In the genomic region with DNA sequence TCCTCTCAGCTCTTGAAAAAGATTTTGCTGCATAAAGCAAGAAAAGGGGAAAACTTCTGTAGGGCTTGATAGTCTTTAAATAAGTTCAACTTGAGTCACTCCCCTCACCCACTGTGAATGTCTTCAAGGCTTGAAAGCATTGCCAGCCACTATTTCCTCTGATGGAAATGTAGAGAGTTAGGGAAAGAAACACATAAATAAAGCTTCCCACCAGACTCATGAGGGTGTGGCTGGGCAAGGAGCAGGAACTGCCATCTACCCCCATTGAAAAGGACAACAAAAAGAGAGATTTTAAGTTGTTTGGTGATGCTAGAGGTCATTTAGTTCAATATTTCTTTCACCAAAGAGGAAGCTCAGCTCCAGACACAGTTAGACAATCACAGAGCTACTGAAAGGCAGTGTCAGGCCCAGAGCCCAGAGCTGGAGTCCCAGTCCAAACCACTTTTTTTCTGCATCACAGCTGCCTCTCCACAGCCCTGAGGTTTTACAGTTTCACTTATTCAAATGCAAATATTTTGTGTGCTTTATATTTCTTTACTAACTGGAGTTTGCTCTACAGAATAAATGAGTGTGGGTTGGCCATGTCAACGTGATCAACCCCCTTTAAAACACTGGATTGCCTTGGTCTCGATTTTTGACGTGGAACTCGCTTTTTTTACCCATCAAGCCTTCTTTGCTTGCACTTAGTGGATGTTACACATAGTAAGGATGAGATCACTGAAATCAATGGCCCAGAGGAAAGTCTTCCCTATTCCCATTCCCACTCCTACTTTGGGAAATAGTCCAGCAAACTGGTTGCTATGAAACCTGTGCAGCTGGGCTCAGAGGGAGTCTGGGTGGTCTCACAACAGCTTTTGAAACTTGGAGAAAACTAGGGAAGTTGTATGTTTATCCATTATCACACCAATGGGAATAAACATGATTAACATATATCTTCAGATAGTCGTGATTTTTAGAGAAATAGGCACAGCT, we compare ENCODE assay signal across 1 mouse cellular context.
TF ChIP-seq lines count a peak whose summit lies in the region.

No protein-coding gene starts in this region.

TF ChIP-seq in CH12.LX, 34 proteins besides CTCF, POLR2A, EP300 and RAD21:
- TF ChIP-seq ZNF384 (IDR thresholded peaks at IDR 0.05; ENCODE audit: low read depth, low read length) (peak; percentile 68), USF1 (IDR thresholded peaks at IDR 0.05; ENCODE audit: low read depth, low read length) (no peak), POLR2AphosphoS2 (IDR thresholded peaks at IDR 0.05; ENCODE audit: low read depth, low read length) (no peak), JUN (IDR thresholded peaks at IDR 0.05; ENCODE audit: insufficient read depth, low read depth, low read length) (no peak), TCF12 (IDR thresholded peaks at IDR 0.05; ENCODE audit: low read depth, low read length) (no peak), ETS1 (conservative IDR thresholded peaks at IDR 0.05; ENCODE audit: low read depth, low read length) (peak; percentile 19; the same call in 1 of the 2 replicates), ZMIZ1 (IDR thresholded peaks at IDR 0.05; ENCODE audit: low read depth, low read length) (no peak)
